Mouse (Mus musculus) hindbrain, embryonic 10.5 days (tissue): Measurements from ENCODE around the gene Kcnk6. TPM values are rescaled to one million over a fixed set of nuclear protein-coding genes. Genes with fewer than 3 reads are reported as not detected.

Source experiments
- DNase-seq: peaks from one replicate; pipeline ENCODE4 v3.0.0-alpha.2; 2017; ENCODE audit warnings: low spot score
- H3K27ac ChIP-seq: fragments of 300-500 bp; sonication (generic); 2 replicates; pipeline ENCODE4 v1.5.1; 2016; ENCODE audit warnings: mild to moderate bottlenecking, moderate library complexity
- H3K27me3 ChIP-seq: fragments of 300-500 bp; sonication (generic); 2 replicates; pipeline ENCODE4 v1.6.1; 2016; ENCODE audit warnings: mild to moderate bottlenecking; ENCODE audit not compliant: poor library complexity, insufficient read depth, severe bottlenecking
- H3K36me3 ChIP-seq: fragments of 300-500 bp; sonication (generic); 2 replicates; pipeline ENCODE4 v1.6.1; 2016; ENCODE audit warnings: mild to moderate bottlenecking, moderate library complexity
- H3K4me1 ChIP-seq: fragments of 300-500 bp; sonication (generic); replicated peaks from 2 replicates; pipeline ENCODE4 v1.6.1; 2016; ENCODE audit warnings: mild to moderate bottlenecking
- H3K4me3 ChIP-seq: fragments of 300-500 bp; sonication (generic); 2 replicates; pipeline ENCODE4 v1.5.1; 2016; ENCODE audit warnings: mild to moderate bottlenecking, moderate library complexity
- H3K9me3 ChIP-seq: fragments of 300-500 bp; sonication (generic); 2 replicates; pipeline ENCODE4 v1.6.1; 2016; ENCODE audit warnings: mild to moderate bottlenecking, moderate library complexity
- WGBS: fragments of 180-500 bp; shearing (Covaris S2); methylation state at CpG from one replicate; pipeline ENCODE4 v1.1.7; 2016; 5-methylcytosine and 5-hydroxymethylcytosine counted together
- polyA plus RNA-seq: library from polyadenylated mRNA; unstranded; fragments of >200 nt; fragmentation: Nextera tagmentation; extraction: Ambion mirVana; gene quantifications from 2 replicates; pipeline ENCODE4 v1.2.1, GENCODE M21; 2016

The Kcnk6 gene
- polyA plus RNA-seq, 1 experiment from 2014 or later: 0.76 TPM

DNA sequence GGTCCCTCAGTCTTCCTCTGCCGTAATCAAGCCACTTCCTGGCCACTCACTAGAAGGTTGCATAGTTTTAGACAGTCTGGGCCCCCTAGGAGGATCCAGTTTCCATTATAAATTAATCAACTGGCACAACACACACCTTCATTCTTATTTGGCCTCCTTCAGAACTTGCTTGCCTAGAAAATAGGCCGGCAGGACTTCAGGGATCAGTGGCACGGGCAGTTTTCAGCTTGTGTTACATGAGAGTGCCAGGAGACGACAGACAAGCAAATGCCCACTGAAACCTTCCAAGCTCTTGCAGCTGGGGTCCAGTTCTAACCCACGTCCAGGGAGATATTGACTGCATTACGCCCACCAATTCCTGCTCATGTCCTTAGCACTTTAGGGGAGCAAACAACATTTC, 29.8 kb upstream of the Kcnk6 start:
- H3K4me1 ChIP-seq: peaks cover 43% of the 10 kb centered on the region
- 80% methylated on average over 6 of the region's 6 CpGs for WGBS
- no peak for DNase-seq

DNA sequence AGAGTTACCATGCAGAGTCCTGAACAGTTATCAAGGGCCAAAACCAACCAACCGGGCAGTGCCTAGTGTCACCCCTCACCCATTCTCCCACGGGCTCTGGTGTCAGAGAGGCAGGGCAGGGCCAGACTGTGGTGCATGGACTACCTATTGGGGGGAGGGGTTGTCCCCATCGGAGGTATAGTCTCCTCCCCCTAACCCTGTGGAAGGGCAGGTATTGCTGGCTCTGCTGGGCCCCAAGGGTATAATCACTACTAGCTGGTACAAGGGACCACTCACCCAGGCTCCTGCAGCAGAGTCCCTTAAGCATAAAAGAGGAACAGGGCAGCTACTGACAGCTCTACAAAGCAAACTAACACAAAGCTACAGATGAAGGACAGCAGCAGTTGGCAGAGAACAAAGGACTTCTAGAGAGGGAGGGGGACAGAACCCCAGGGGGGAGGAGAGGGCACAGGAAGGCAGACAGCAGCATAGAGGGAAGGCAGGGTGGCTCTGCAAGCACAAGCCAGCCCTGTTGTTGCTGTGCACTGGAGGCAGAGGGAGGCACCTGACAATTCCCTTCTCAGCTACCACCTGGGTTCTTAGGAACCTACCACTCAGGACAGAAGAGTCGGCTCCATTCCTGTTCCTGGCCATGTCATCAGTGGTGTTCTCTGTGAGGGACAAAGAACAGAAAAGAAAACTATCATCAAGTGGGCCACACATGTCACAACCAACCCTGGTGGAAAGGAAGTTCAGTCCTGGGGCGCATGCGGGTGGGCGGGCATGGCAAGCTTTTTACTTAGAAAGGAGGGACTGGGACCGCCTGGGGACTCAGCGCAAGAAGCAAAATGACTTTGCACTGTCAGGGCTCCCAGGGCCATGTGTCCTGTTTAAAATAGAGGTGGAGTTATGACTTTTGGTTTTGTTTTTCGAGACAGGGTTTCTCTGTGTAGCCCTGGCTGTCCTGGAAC, 27.7 kb upstream of the Kcnk6 start:
- no peaks in the 10 kb centered on the region for H3K27me3 ChIP-seq
- H3K9me3 ChIP-seq: no peaks in the 10 kb centered on the region
- peak; percentile 52 for DNase-seq
- H3K36me3 ChIP-seq: no peaks in the 10 kb centered on the region
- H3K4me3 ChIP-seq: no peak overlapping the region
- 62% methylated on average over 10 of the region's 10 CpGs for WGBS
- H3K27ac ChIP-seq: peak overlapping the region; percentile 79
- peaks cover 38% of the 10 kb centered on the region for H3K4me1 ChIP-seq

More for the DNA sequence above, 29.8 kb upstream of the Kcnk6 start:
- Histone ChIP-seq H3K36me3 (no peaks in the 10 kb centered on the region), H3K4me3 (no peak overlapping the region), H3K9me3 (no peaks in the 10 kb centered on the region), H3K27me3 (no peaks in the 10 kb centered on the region), H3K27ac (no peak overlapping the region)

DNA sequence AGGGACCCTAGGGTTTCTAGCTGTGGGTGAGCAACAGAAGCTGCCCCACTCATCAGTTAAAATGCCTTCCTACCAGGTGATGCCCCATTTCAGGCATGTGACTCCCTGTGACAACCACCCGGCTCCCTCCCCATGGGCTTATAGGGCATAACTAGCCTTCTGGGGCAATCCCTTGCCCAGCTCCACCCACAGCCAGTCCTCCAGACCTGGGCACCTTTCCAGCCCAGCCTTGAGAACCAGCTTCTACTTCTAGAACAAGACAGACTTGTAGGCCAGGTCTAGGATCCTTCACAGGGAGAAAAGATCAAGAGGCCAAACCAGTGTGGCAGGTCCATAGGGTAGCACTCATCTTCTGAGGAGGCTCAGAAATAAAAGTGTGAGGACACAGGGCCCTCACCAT, 25.1 kb upstream of the Kcnk6 start:
- no peaks in the 10 kb centered on the region for H3K9me3 ChIP-seq
- H3K27ac ChIP-seq: peak overlapping the region; percentile 14; the same call in 1 of the 2 replicates
- WGBS: 89% methylated on average over 1 of the region's 1 CpGs
- no peak for DNase-seq
- H3K4me1 ChIP-seq: peaks cover 55% of the 10 kb centered on the region
- H3K4me3 ChIP-seq: no peak overlapping the region
- no peaks in the 10 kb centered on the region for H3K36me3 ChIP-seq
- no peaks in the 10 kb centered on the region for H3K27me3 ChIP-seq

DNA sequence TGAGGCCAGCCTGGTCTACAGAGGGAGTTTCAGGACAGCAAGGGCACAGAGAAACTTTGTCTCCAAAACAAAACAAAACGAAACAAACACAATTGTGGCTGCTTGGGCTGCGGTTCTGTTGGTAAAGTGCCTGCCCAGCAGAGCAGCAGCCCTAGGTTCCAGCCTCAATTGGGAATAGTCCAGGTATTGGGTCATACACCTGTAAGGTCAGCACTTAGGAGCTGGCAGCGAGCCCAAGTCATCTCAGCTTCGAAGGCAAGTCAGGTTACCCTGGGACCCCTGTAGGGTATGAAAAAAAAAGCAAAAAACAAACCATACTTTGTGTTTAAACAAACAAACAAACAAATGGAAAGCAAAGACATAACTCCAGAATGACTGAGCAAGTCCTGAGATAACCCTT, 23.6 kb upstream of the Kcnk6 start:
- no peak overlapping the region for H3K4me3 ChIP-seq
- H3K4me1 ChIP-seq: peaks cover 55% of the 10 kb centered on the region
- no peaks in the 10 kb centered on the region for H3K27me3 ChIP-seq
- H3K9me3 ChIP-seq: no peaks in the 10 kb centered on the region
- whole genome bisulfite sequencing: 84% methylated on average over 4 of the region's 4 CpGs
- H3K27ac ChIP-seq: no peak overlapping the region
- no peaks in the 10 kb centered on the region for H3K36me3 ChIP-seq
- DNase-seq: no peak

DNA sequence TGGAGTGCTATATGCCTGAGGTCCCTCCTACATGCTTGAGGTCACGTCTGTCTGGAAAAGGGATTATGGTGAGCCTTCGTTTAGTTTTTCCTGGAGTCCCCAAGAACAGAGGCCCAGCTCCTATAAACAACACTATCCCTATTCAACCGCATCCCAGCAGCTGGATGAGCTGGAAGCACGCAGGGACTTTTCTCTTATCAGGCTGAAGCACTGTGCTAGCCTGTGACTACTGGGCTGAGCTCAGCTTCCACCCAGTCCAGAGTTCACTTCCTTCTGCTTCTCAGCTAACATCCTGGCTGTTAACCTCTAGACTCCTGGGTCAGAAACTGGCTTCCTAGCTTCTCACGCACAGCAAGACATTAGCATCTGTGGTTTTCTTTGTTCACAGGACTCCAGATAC, 21.5 kb upstream of the Kcnk6 start:
- Histone ChIP-seq H3K4me1 (peaks cover 40% of the 10 kb centered on the region), H3K36me3 (no peaks in the 10 kb centered on the region), H3K27me3 (peaks cover 7% of the 10 kb centered on the region), H3K27ac (peak overlapping the region; percentile 40; the same call in 1 of the 2 replicates), H3K4me3 (no peak overlapping the region), H3K9me3 (no peaks in the 10 kb centered on the region)
- 65% methylated on average over 5 of the region's 5 CpGs for WGBS
- no peak for DNase-seq

DNA sequence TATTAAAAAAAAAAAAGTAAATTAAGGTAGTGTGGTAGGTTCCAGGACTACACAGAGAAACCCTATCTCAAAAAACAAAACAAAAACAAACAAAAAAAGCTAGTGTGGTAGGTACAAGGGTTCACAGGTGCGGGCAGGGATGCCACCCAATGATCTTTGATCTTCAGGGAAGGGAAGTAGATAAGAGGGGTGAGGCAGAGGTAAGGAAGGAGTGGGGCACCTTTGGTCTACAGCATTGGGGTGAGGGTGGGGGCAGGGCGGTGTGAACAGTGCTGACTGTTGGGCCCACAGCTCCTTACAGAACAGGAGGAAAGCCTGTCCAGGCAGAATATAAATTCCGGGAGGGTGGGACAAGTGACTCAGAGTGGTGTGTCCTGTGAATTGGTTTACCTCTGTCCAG, 18.9 kb upstream of the Kcnk6 start:
- no peak overlapping the region for H3K27ac ChIP-seq
- peaks cover 11% of the 10 kb centered on the region for H3K36me3 ChIP-seq
- peaks cover 39% of the 10 kb centered on the region for H3K4me1 ChIP-seq
- DNase-seq: no peak
- 75% methylated on average over 3 of the region's 3 CpGs for WGBS
- no peak overlapping the region for H3K4me3 ChIP-seq
- peaks cover 24% of the 10 kb centered on the region for H3K27me3 ChIP-seq
- H3K9me3 ChIP-seq: no peaks in the 10 kb centered on the region

DNA sequence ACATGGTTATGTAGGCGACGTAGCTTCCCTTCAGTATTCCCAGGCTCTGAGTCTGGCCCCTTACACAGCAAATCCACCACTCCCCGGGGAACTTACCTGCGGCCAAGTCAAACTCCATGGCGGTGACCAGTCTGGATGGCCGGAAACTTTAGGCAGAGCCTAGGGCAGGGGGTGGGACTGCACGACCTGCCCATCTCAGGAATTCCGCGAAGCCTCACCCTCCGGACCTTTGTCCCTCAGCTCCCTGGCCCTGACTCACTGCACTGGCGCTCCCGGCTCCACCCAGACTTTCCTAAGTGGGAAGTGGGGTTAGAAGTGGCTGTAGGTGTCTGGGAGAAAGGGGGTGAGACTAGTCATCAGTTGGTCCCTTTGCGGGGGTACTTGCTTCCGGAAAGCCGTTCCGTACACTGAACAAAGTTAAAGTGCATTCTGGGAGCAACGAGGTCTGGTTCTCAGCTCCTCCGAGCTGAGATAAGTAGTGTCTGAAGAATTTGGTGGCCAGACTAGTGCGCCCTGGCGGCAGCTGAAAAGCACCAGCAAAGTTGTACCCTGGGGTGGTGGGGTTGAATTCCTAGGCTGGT, 16.0 kb upstream of the Kcnk6 start, which contains the start of gene 2200002D01Rik:
Gene 2200002D01Rik, minus strand, starts transcription at position 206 of the 581 bp plus-strand sequence.
- Histone ChIP-seq H3K27ac (peak within 1 kb of the TSS; percentile 73), H3K4me1 (peaks cover 32% of the 10 kb centered on the region), H3K27me3 (peaks cover 24% of the 10 kb centered on the region), H3K9me3 (no peaks in the 10 kb centered on the region), H3K36me3 (peaks cover 34% of the 10 kb centered on the region), H3K4me3 (peak within 1 kb of the TSS; percentile 49)
- DNase-seq: peak; percentile 36
- 6% methylated on average over 20 of the region's 20 CpGs for WGBS

DNA sequence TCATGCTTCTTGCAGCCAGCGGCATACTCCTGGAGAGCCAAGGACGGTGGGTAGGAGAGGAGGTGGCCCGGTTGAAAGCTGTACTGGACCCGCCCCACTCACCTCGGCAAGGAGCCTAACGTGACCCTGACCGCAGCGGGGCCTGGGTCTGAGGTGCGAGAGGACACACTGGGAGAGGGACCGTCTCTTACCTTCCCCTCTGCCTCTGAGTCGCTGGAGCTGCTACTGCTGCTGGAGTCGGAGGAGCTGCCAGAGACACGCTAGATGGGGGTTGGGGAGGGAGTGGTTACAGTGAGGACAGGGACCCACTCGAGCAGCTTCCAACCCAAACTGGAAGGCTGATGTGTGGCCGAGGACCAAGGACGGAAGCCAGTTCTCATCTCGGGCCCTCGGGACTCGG, 15.4 kb upstream of the Kcnk6 start:
- Histone ChIP-seq H3K36me3 (peaks cover 34% of the 10 kb centered on the region), H3K27ac (peak overlapping the region; percentile 73), H3K27me3 (peaks cover 24% of the 10 kb centered on the region), H3K9me3 (no peaks in the 10 kb centered on the region), H3K4me3 (peak overlapping the region; percentile 49), H3K4me1 (peaks cover 27% of the 10 kb centered on the region)
- DNase-seq: peak; percentile 33
- WGBS: 12% methylated on average over 19 of the region's 19 CpGs

DNA sequence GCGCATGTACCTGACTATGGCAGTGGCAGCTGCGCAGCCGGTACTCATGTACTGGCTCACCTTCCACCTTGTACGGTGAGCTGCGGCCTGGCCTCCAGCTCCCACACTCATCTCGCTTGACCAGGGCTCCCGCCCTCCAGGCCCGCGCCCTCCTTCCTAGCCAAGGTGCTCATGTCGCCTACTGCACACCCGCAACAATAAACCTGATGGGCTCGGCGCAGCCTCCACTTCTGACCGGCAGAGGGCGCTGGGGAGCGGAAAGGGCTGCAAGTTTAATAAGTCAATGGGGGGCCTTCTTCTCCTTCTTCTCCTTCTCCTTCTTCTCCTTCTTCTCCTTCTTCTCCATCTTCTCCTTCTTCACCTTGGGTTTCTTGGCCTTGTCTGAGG, 15.0 kb upstream of the Kcnk6 start:
- H3K27ac ChIP-seq: peak overlapping the region; percentile 73
- peak; percentile 83 for DNase-seq

DNA sequence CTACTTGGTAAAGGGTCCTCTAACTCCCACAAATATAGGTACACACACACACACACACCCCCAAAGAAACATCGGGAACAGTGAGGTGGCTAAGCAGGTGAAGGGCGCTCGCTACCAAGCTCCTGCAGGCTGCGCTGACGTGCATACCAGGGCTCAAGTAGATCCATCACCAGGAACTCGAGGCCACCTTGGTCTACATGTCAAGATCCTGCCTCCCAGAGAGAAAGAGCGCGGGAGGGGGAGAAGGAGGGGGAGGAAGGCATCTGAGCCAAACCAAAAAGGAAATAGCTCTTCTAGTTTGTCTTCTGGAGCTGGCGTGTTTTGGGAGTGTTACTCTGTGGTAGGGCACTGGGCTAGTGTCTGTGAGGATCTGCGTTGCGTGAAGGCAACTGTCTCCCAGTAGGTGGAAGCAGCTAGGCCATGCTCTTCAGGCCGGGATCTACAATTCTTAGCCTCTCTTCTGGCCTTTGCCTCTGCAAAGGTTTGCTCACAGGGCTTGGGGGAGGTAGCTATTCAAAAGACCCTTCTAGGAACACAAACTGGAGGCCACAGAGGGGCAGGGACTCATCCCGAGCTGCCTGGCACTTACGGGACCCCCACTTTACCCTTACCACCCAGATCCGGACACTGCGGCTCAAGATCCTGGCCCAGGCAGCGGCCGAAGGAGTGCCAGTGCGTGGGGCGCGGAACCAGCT, 14.5 kb upstream of the Kcnk6 start:
- peaks cover 27% of the 10 kb centered on the region for H3K4me1 ChIP-seq
- no peak for DNase-seq
- H3K36me3 ChIP-seq: peaks cover 37% of the 10 kb centered on the region
- H3K9me3 ChIP-seq: no peaks in the 10 kb centered on the region
- H3K27ac ChIP-seq: peak overlapping the region; percentile 73; the same call in 1 of the 2 replicates
- H3K27me3 ChIP-seq: peaks cover 24% of the 10 kb centered on the region
- no peak overlapping the region; the same call in 1 of the 2 replicates for H3K4me3 ChIP-seq
- WGBS: 87% methylated on average over 21 of the region's 21 CpGs

More for the DNA sequence above, 15.0 kb upstream of the Kcnk6 start:
- WGBS: 27% methylated on average over 16 of the region's 16 CpGs
- peaks cover 27% of the 10 kb centered on the region for H3K4me1 ChIP-seq
- no peaks in the 10 kb centered on the region for H3K9me3 ChIP-seq
- peaks cover 24% of the 10 kb centered on the region for H3K27me3 ChIP-seq
- H3K36me3 ChIP-seq: peaks cover 34% of the 10 kb centered on the region
- H3K4me3 ChIP-seq: peak overlapping the region; percentile 49

DNA sequence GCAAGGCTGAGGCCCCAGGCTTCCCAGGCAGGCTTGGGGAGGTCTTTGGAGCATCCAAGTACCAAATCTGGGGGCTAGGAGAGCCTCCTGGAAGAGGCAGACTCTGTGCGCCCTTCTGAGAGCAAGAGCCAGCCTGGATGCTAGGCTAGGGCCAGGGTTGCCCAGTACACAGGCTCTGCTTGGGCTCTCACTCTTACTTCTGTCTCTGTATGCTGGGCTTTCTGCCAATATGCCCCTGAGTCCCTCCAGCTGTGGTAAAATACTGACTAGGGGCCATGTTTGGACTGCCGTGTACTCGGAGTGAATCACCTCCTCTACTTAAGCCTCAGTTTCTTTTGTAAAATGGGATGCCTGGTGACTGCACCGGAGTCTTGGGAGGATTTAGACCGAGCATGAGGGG, 13.7 kb upstream of the Kcnk6 start:
- Histone ChIP-seq H3K27me3 (peaks cover 24% of the 10 kb centered on the region), H3K4me1 (peaks cover 27% of the 10 kb centered on the region), H3K9me3 (no peaks in the 10 kb centered on the region), H3K36me3 (peaks cover 41% of the 10 kb centered on the region), H3K4me3 (no peak overlapping the region), H3K27ac (no peak overlapping the region)
- no peak for DNase-seq
- 96% methylated on average over 5 of the region's 5 CpGs for WGBS

DNA sequence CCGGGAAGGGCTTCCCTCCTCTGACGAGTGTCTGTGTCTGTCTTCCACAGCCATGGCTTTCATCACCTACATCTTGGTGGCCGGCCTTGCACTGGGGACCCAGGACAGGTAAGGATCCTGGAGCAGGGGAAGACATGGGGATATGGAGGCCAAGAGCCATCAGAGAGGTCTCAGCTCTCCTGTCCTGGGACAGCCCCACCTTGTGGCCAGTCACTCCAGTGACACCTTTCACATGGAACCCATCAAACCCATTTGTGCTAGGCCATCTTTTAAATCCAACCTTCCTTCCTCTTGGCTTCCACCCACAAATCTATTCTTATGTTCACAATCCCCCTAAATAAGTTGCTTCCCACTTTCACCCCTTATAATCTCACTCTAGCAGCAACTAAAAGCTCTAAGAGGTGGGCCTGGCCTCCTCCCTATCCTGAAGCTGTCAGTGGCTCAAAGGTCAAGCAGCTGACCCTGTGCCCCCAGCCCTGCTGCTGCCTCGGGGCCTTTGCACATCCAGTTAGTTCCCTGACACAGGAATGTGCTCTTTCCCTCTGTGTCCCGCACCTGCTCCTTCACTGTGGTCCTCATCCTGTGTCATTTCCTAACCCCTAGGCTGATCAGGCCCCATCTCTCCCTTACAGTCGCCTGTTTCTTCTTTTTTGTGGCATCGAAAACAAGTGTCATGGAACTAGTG, 12.6 kb upstream of the Kcnk6 start:
- no peak for DNase-seq
- 84% methylated on average over 7 of the region's 7 CpGs for WGBS
- peaks cover 24% of the 10 kb centered on the region for H3K27me3 ChIP-seq

More for the DNA sequence above, 12.6 kb upstream of the Kcnk6 start:
- H3K36me3 ChIP-seq: peaks cover 47% of the 10 kb centered on the region
- H3K27ac ChIP-seq: no peak overlapping the region
- H3K9me3 ChIP-seq: no peaks in the 10 kb centered on the region
- peaks cover 28% of the 10 kb centered on the region for H3K4me1 ChIP-seq
- no peak overlapping the region for H3K4me3 ChIP-seq
